Mouse (Mus musculus) adrenal gland, adult 18-20 months (tissue): ENCODE measurements around the gene Slc45a3. TPM values are rescaled to one million over a fixed set of nuclear protein-coding genes. Genes with fewer than 3 reads are reported as not detected.

Experiments used
- DNase-seq, 2 experiments: peaks; one replicate each; pipeline ENCODE4 v3.0.0; 2021 to 2022; ENCODE audit warnings: low spot score in 2 of 2
- total RNA-seq, 2 experiments: library from RNA; stranded (reverse); gene quantifications; 1 replicate in 1 of 2; 2 replicates in 1 of 2; pipeline ENCODE4 v1.2.3; 2021

Gene Slc45a3
- total RNA-seq, 2 experiments from 2014 or later = 22.9 to 33.6 TPM

DNA sequence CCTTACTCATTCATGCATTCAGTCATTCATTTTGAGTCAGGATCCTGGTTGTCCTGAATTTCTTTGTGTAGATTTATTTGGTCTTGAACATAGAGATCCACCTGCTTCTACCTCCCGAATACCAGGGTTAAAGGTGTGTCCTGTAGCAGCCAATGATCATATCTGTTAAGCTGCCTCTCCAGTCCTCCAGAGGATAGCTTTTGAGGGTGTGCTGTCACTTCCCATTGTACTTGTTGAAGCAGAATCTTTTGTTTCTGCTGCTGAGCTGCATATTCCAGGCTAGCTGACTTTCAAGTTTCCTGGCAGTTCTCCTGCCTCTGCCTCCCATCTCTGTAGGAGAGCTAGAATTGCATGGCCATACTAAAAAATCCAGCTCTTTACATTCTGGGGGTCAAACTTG, 53.9 kb downstream of the Slc45a3 start:
- DNase-seq = no peak

DNA sequence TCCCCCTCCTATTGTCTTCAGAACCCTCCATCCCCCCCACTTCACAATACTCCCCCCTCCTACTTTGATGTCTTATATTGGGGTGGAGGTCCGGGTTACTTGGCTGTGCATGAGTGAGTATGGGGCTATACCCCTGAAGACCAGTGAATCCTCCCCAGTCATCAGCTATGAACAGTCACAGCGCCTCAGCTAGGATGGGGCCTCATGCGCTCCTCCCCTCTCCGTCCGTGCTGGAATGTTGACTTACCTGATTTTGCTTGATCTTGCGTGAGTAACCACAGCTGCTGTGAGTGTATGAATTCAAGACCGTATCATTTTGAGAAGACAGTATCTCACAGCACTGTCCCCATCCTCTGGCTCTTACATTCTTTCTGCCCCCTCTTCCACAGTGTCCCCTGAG, 57.1 kb downstream of the Slc45a3 start:
- DNase-seq = no peak

DNA sequence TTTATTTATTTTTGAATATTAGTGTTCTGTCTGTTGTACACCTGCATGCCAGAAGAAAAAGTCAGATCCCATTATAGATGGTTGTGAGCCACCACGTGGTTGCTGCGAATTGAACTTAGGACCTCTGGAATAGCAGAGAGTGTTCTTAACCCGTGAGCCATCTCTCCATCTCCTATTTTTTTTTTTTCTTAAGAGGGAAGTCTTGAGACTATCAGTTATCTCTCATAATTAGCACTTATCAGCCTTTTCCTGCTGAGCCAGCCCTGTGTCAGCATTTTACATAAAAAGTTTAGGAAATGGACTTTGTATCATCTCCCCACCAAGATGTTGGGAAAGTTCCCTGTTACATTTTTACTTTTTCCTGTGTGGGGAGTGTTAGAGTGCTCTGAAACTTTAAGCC, 59.3 kb downstream of the Slc45a3 start:
- DNase-seq = no peak

DNA sequence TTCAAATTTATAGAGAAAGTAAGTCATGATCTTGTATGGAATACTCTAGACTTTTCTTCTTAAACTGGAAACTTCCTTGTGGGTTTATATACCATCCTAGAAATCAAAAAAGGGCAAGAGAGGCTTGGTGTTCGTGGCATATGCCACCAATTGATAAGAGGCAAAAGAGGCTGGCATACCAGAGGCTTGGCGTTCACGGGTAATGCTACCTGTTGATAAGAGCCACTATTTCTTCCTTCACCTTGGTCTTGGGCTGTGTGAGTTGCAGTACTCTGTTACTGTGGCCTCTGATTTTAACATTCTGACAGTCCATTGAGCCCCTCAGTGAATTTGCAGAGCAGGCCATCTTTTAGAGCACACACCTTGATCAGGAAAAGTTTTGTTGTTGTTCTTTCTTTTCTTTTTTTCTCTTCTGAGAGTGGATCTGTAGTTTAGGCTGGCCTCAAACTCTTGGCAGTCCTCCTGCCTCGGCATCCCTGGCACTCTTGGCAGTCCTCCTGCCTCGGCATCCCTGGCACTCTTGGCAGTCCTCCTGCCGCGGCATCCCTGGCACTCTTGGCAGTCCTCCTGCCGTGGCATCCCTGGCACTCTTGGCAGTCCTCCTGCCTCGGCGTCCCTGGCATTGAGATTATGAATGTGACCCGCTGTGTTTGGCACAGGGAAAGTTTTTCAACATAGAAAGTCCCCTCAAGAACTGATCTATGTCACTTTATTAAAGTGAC, 64.3 kb downstream of the Slc45a3 start:
- no peak for DNase-seq

DNA sequence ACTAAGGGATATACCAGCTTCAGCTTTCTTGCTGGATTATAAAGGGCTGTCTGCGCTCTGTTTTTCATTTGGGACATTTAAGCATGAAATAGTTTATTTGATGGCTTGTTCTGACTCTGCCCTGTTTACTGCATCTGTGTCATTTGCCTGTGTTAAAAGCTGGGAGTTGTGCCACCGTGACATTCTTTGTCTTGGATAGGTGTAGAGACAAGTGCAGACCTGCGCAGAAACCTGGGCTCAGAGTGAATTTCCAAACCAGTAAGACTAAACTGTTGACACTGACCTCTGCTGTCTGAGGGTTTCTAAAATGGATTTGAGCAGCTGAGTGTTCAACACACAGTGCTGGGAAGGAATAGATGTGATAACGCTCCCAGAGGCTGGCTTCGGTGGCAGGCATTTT, 65.2 kb downstream of the Slc45a3 start:
- DNase-seq = no peak

DNA sequence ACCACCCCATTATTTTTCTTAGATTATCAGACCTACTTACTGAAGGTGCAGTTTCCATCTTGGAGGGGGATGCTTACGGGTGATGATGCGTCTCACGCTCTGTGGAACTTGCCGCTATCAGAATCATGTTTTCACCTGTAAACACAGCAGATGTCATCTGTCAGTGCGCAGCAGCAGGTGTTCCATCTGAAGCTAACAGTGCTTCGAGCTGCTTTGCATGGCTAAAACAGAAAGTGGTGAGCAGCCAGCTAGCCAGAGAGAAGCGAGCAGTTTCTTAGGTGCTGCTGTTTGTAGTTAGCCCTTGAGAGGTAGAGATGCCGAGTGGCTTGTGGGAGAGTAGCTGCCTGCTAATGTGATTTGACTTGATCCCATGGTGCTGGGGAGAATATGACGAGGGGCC, 65.6 kb downstream of the Slc45a3 start:
- DNase-seq = no peak

DNA sequence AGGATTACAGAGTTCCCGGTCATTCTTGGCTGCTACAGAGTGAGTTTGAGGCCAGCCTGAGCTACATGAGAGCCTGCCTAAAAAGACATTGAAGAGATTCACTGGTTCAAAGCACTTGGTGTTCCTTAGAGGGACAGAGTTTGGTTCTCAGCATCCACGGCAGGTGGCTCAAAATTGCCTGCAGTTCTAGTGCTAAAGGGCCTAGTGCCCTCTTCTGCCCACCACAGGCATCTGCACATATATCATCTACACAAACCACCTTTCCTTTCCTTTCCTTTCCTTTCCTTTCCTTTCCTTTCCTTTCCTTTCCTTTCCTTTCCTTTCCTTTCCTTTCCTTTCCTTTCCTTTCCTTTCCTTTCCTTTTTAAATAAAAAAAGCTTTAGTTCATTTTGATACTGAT, 67.8 kb downstream of the Slc45a3 start:
- no peak for DNase-seq

DNA sequence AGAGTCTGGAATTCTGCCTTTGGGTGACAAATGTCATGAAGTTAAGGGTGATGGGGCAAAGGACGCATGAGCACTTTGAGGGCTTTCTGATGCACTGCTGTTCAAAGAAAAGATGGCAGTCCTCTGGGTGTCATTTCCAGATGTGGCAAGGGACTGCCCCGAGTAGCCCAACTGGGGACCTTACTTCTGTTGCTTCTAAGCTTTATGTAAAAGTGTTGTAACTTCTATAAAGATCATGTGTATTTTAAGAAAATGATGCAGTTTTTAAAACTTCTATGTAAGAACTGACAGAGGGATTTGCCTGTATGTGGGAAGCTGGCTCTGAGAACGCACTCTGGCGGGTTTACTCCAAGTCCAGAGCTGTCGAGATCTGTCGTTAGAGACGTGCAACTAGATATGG, 69.4 kb downstream of the Slc45a3 start:
- DNase-seq = no peak

Other genes with a start within 250 kb of the Slc45a3 start
- not detected for gene Slc26a9, start 218.9 kb upstream of the Slc45a3 start, total RNA-seq
- gene Pm20d1, start 165.6 kb upstream of the Slc45a3 start, total RNA-seq = 10 to 100 TPM; 12.9 to 18.0 TPM
- gene Slc41a1, start 135.5 kb upstream of the Slc45a3 start, total RNA-seq = 10 to 100 TPM; 29.4 to 41.6 TPM
- 10 to 100 TPM; 14.2 to 14.5 TPM for gene Rab29, start 95.7 kb upstream of the Slc45a3 start, total RNA-seq
- gene Nucks1, start 52.4 kb upstream of the Slc45a3 start, total RNA-seq = 100 to 1,000 TPM; 107 to 130 TPM
- gene Elk4, start 44.6 kb downstream of the Slc45a3 start, total RNA-seq = 10 to 100 TPM; 79.8 to 86.4 TPM
- gene Mfsd4a, start 105.1 kb downstream of the Slc45a3 start, total RNA-seq = 10 to 100 TPM; 13.3 to 31.0 TPM
- 10 to 100 TPM; 16.1 to 16.3 TPM for gene Cdk18, start 176.7 kb downstream of the Slc45a3 start, total RNA-seq
- gene Lemd1, start 228.5 kb downstream of the Slc45a3 start, total RNA-seq = under 1 TPM in 1 of 2 experiments, not detected in 1; 0.43 TPM
- not detected for gene AC124108.1, start 228.5 kb downstream of the Slc45a3 start, total RNA-seq